Mouse (Mus musculus) Muller cell, postnatal 12 days (primary cell): ENCODE results near the gene Racgap1.

ENCODE experiments used
- DNase-seq: peaks from one replicate; pipeline ENCODE4 v3.0.0-alpha.2; 2015; ENCODE audit errors: inconsistent ontology term

The Racgap1 gene

DNA sequence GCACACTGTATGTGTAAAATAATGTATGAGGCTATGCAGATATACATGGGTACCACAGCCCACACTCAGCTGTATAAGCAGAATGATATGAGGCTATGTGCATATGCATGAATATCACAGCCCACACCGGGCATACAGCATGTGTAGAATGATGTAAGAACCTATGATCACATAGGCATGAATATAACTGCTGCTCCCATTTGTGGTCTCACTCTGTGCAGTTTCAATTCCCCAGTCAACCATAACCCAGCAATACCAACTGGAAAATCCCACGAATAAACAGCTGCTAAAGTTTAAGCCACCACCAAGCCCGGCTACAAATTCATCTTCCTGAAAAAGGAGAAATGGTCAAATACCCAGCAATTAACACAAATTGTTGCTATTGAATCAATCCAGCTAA, 32.9 kb downstream of the Racgap1 start:
- DNase-seq = no peak

DNA sequence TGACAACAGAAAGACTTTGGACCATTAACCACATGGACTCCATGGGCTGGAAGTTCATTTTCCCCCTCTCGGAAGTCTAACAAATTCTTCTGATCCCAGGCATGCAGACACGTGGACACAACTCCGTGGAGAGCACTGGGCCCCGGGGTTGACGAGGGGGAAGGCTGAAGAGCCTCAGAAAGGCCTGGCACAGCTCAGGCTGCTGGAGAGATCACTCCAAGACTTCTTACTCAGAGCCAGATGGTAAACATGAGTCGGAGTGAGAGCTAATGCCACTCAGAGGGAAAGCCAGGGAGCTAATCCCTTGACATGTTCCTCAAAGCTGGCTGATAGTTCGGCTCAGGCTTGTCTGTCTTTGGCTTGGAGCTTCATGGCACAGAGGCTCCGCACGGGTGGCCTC, 36.2 kb downstream of the Racgap1 start:
- peak; percentile 58 for DNase-seq

GRCm38 (mm10) chr15:99614753-99615152, 36.7 kb downstream of the Racgap1 start:
- peak; percentile 47 for DNase-seq

- DNase-seq = no peak
Measured at GRCm38 (mm10) chr15:99614273-99614672, 37.2 kb downstream of the Racgap1 start.

- no peak for DNase-seq
Measured at GRCm38 (mm10) chr15:99611563-99611962, 39.9 kb downstream of the Racgap1 start.

- DNase-seq = no peak
Measured at GRCm38 (mm10) chr15:99608382-99609125, 42.9 kb downstream of the Racgap1 start.

- peak; percentile 83 for DNase-seq
Measured at GRCm38 (mm10) chr15:99607388-99608113, 43.9 kb downstream of the Racgap1 start.

GRCm38 (mm10) chr15:99606515-99606914, 44.9 kb downstream of the Racgap1 start:
- no peak for DNase-seq

- DNase-seq = no peak
Measured at GRCm38 (mm10) chr15:99605595-99605994, 45.9 kb downstream of the Racgap1 start.

DNA sequence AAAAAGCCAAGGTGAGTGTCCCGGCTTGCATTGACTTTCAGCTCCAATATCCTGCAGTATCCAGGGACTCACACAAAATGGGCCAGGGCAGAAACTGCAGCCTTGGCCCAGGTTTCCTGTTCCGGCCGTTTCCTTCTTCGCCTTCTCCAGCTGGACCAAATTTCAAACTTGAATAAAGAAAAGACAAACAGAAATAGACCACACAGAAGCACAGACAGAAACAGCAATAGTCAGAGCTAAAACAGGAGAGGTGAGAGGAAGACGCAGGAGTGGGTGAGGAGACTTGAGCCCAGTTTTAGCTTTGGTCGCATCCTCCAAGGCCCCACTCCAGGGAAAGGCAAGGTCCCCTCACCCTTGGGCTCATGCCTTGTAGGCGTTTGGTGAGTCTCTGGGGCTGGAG, 48.2 kb downstream of the Racgap1 start:
- no peak for DNase-seq

- DNase-seq = no peak
Measured at GRCm38 (mm10) chr15:99602206-99602820, 49.1 kb downstream of the Racgap1 start.

- no peak for DNase-seq
Measured at GRCm38 (mm10) chr15:99601823-99602120, 49.7 kb downstream of the Racgap1 start.

DNA sequence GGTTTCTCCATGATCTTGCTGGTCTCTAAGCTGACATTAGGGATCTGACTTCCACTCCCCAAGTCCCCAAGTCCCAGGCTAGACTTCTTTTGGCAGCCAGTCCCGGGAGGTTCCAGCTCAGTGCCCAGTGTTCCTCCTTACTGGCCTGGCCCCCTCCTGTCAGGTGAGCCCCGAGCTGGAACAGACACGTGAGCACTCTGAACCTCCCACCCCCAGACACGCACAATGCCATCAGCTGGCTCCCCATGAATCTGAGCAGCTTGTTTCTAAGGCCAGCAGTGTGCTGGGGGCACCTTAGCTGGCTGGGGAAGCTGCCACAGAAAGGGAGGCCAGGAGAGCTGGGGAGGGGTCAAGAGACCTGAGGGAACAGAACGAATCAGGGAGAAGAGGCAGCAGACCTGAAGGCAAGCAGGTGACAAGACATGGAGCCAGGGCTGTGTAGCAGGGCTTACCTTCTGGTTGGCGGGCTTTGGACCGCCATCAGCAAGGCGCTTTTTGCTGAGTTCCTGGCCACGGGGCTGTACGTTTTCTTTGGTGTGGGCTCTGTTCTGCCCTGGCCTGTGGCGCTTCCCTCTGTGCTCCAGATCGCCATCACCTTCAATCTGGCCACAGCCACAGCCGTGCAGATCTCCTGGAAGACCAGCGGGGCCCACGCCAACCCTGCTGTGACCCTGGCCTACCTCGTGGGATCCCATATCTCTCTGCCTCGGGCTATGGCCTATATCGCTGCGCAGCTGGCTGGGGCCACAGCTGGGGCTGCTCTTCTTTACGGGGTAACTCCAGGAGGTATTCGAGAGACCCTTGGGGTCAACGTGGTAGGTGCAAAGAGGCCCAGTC, 50.3 kb downstream of the Racgap1 start, which contains the start of gene Aqp6:
TSS of gene Aqp6 (plus strand) at position 415 of the 837 bp plus-strand sequence.
- no peak for DNase-seq

GRCm38 (mm10) chr15:99599245-99600070, 52.0 kb downstream of the Racgap1 start:
- DNase-seq = no peak

- no peak for DNase-seq
Measured at GRCm38 (mm10) chr15:99597596-99597995, 53.9 kb downstream of the Racgap1 start.

GRCm38 (mm10) chr15:99596841-99597240, 54.6 kb downstream of the Racgap1 start:
- no peak for DNase-seq

GRCm38 (mm10) chr15:99596056-99596687, 55.3 kb downstream of the Racgap1 start:
- peak; percentile 76 for DNase-seq

DNA sequence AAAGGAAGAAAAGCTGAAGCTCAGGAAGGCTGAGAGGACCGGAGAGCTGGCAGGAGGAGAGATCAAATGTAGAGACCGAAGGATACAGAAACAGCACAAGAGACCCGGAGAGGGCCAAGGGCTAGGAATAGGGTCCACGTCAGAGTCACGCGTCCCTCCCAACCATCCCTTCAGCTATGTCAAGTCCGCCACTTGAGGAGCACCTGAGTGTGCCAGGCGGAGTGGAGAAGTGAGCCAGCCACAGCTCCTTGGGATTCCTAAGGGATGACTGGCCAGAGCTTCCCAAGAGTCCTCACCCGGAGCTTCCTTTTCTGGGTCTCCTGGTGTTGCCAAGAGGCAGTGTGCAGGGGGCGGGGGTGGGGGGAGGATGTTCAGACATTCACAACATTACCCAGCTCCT, 56.5 kb downstream of the Racgap1 start:
- no peak for DNase-seq

DNA sequence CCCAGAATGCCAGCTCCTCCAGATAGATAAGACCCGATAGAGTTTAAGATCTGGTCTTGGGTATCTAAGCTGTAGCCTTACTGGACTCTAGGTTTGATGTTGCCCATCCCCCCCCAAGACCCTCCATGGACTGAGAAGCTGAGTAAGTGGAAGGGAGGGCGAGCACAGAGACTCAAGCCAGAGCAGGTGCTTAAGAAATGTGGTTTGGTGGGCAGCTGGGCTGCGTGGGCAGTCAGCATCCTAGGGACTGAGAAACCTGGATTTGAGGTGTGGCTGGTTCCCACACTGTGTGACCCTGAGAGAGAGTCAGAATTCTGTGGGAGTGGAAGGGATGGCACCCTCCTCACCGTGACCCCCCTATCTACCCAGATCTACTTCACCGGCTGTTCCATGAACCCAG, 58.6 kb downstream of the Racgap1 start:
- DNase-seq = no peak

GRCm38 (mm10) chr15:99592177-99592576, 59.3 kb downstream of the Racgap1 start:
- peak; percentile 87 for DNase-seq
